Mouse (Mus musculus) adrenal gland, adult 2 months (tissue): ENCODE measurements around the gene Gm20388. TPM values are rescaled to one million over a fixed set of nuclear protein-coding genes. Genes with fewer than 3 reads are reported as not detected.

Experiments
- DNase-seq: peaks from one replicate; pipeline ENCODE4 v3.0.0; 2021
- polyA plus RNA-seq: library from polyadenylated mRNA; depleted of rRNA; stranded (reverse); fragments of >200 nt; gene quantifications from 2 replicates; pipeline ENCODE4 v1.2.3, GENCODE M21; 2012
- total RNA-seq, 2 experiments: library from RNA; stranded (reverse); gene quantifications; 2 replicates each; pipeline ENCODE4 v1.2.3; 2021

The Gm20388 gene
- total and polyA plus RNA-seq, 3 experiments, result 5.9 to 50.1 (median 9.9) TPM

DNA sequence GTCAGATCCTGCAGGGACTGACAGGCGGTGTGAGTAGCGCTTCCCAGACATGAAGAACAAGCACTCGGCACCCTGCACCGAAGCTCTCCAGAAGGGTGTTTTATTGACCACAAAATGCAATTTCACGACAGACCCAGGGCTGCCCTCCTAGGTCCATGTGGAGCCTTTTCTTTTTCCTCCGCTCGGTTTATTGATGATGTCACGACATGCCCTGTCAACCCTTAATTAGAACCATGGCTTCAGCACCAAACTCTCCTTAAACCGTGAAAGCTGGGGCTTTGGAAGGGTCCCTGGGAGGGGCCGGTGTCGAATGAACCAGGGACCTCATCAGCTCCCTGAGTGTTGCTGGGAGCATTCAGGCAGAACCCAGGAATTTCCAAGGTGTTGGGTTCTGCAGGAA, 1340.4 kb downstream of the Gm20388 start:
- no peak for DNase-seq

DNA sequence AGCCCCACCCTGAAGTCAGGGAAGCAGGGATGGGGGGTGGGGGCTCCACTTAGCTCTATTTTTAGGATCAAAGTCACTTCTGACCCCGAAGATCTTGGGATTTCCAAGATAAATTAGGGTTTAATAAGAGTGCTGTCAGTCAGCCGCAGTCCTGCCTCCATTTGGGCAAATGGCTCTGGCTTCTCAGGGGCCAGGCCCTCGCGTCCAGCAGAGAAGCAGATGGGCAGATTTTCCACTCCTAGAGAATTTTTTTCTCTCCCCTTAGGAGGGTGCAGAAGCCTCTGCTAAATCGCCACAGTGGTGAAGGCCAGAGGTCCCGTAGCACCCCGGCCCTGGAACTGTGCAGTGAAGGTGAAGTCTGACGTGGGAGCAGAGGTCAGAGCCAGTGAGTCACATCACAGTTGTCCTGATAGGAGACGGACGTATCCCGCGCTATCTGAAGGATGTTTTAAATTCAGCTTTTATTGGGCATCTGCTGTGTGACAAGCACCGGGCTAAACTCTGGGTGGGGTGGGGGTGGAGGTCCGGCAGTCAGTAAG, 1345.2 kb downstream of the Gm20388 start:
- DNase-seq, result peak; percentile 79

GRCm38 (mm10) chr8:121258126-121258792, 1347.6 kb downstream of the Gm20388 start:
- peak; percentile 70 for DNase-seq

- DNase-seq, result peak; percentile 64
Observed at GRCm38 (mm10) chr8:121262728-121263389, 1352.2 kb downstream of the Gm20388 start.

- no peak for DNase-seq
Observed at GRCm38 (mm10) chr8:121263390-121263775, 1352.7 kb downstream of the Gm20388 start.

- DNase-seq, result no peak
Observed at GRCm38 (mm10) chr8:121264260-121264659, 1353.6 kb downstream of the Gm20388 start.

- no peak for DNase-seq
Observed at GRCm38 (mm10) chr8:121271542-121271941, 1360.9 kb downstream of the Gm20388 start.

DNA sequence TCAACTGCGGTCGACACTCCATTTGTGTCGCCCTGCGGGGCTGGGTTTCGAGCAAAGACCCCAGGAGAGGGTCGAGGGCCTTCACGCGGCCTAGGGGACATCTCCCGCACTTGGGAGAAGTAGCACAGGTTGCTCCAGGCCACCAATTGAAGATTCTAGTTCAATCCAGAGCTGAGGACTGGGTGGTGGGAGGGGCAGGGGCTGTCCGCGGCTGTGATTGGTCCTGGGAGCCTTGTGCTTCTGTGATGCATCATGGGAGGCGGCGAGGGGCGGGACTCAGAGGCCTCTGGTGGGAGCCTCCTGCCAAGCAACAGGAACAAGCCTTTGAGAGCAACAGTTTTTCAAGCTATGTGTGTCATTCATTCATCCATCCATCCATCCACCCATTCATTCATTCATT, 1362.6 kb downstream of the Gm20388 start:
- DNase-seq, result no peak

DNA sequence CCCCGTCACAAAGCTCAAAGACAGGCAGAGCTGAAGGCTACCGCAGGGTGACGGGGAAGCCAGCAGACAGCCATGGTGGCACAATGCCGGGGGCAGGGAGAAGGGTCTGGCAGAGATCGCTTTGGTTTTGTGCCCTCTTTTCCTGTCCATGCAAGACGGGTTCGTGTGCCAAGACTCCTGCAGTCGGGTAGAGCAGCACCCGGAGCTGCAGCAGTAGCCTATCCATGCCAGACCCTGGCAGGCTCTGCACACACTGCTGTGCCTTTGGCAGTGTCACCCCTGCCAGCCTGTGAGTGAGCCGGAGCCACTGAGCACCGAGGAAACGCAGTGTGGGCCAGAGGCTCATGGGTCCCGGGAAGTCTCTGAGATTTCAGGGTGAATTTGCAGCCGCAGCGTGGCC, 1363.0 kb downstream of the Gm20388 start:
- DNase-seq, result no peak

DNA sequence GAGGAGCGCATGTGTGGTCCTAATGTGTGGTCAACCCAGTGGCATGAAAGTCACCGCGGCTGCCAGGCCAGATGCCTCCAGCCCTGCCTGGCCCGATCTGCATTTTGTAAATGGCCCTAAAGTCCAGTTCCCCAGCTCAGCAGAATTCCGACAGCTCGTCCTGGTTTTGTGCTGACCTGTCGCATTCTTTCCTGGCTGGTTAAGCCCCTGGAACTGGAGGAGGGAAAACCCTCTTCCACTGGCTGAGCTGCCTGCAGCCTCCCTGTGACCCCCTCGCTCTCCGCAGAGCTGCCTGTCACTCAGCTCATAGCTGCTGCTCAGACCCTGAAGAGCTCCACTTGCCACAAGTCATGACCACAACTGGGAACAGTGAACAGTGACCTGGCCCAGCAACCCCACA, 1369.8 kb downstream of the Gm20388 start:
- no peak for DNase-seq

DNA sequence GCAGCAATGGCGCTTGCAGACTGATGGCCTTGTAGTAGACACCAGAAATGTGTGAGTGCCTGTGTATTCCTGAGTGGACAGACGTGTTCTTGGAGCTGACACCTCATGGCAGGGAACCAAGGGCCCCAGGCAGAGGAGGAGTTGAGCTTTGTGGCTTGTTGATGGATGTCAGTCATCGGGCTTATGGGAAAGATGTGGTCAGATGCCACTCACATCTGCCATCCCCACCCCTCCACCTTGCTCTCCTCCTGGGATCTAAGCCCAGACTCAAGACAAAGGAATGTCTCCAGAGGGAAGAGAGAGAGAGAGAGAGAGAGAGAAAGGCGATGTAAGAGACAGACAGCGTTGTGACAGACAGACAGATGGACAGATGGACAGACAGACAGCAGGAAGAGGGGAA, 1378.7 kb downstream of the Gm20388 start:
- DNase-seq, result no peak

DNA sequence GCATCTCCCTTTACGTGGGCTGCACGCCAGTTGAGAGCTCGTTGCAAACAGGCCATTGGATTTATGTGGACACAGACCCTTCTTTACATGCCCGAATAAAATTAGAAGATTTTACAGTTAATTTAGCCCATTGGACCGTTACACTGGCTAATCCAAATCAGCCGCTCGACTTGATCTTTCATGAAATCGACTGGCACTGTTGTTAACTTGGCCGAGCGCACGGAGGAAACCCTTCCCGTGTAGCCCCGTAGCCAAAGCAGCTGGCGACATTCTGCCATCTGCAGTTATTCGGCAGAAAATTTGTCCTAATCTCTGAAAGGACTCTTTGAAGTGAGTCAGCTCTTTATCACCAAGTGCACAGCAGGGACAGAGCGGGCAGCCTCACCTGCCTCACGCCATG, 1379.9 kb downstream of the Gm20388 start:
- no peak for DNase-seq

GRCm38 (mm10) chr8:121293418-121293817, 1382.8 kb downstream of the Gm20388 start:
- no peak for DNase-seq

DNA sequence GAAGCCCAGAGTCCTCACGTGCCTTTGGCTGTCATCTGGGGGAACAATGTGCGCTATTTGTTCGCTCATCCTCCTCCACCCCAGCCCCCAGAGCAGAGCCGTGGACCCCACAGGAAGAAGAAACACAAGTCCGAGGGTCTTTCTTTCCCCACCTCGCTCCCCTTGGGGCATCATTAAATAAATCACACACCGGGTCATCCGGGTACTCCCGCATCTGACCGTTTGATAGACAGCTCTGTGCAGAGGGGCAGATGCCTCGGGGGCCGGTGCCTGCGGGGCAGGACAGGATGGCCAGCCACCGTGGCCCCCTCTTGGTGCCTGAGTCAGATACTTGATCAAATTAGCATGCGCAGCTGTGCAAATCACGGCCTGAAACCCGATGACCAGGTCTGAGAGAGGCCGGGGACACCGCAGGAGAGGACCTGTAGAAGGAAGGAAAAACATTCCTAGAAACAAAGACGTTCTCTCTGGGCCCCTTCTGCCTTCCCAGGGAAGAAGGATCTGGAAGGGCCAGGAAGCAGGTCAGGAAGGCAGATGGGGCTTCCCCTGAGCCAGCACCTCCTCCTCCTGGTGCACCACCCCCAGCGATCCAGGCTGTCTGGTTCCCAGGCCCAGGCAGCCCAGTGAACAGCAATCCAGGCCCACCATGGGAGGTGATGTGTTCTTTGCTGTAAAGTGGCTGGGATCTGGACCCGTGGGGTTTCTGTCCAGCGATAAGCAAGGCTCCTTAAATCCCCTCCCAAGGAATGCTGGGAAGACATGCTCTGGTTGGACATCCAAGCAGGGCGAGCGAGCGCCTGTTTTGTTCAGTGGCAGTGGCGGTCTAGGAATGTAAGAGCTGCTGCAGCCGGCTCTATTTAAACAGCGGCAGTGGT, 1383.8 kb downstream of the Gm20388 start:
- no peak for DNase-seq

DNA sequence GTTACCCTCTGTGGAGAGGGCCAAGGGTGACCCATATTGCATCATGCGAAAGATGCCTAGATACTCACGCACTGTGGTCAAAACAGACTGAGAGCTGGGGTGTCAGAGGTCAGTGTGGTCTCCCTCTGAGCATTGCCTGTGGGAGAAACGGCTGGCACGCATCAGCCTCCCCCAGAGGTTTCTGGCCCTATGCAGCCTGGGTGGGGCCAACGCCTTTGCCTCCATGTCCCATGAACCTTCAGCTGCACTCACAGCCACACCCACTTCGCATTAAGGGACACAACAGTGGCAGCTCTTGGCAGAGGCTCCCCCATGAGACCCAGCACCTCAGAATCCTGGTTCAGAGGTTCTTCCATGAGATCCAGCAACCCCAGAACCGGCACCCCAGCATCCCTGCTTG, 1385.4 kb downstream of the Gm20388 start:
- DNase-seq, result no peak

- DNase-seq, result no peak
Observed at GRCm38 (mm10) chr8:121296597-121296996, 1386.0 kb downstream of the Gm20388 start.

- no peak for DNase-seq
Observed at GRCm38 (mm10) chr8:121297299-121297698, 1386.7 kb downstream of the Gm20388 start.

DNA sequence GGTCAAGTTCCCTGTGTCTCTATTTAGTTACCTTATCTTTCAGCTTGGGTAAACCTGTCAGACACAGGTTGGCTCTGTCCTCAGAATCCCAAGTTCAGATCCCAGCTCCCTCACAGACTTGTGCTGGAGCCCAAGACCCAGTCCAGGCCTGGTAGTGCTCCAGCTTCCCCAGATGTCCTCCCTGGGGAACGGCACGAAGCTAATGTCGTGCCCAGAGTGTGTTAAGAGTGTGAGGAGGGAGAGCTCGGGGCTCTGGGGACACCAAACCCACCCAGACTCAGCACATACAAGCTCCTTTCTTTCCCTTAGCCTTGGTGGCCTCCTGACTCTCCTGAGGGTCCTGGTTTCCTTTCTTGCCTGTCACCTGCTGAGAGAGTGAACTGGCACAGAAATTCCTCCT, 1389.4 kb downstream of the Gm20388 start:
- DNase-seq, result no peak

DNA sequence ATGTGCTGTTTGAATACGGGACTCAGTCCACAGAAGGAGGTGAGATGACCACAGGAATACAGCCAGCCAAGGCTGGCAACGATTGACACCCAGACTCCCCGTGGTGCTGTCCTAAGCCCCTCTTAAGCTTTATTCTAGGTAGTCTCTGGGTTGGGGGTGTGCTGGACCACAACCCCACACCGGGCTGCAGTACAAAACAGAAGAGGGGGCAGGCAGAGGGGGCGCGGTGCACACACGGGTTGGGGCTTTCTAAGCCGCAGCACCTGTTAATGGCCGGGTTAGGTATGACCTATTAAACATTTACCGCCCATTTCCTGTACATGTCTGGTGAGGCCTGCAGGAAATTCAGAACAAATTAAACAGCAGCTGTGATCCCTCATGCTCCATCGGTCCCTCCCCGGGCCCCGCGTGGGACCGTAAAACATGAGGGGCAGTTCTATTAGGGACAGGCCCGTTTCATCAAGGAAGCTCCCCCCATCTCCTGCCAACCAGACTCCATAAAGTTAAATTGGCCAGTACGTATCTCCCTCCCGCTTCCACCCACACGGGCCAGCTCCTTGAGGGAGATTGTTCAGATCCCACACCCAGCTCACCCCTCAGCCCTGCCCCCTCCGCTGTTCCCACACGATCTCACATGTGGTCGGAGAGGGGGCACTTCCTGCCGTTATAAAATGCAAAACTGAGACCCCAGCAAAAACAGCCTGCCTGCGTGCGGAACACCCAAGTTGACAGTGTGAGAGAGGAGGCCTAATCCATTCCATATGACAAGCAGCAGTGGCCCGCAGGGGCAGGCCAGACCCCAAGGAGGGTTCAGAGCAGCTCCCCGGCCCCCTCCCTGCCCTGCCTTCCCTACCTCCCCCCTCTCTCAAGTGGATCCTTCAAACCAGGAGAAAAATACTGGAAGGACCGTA, 1390.1 kb downstream of the Gm20388 start:
- DNase-seq, result no peak

DNA sequence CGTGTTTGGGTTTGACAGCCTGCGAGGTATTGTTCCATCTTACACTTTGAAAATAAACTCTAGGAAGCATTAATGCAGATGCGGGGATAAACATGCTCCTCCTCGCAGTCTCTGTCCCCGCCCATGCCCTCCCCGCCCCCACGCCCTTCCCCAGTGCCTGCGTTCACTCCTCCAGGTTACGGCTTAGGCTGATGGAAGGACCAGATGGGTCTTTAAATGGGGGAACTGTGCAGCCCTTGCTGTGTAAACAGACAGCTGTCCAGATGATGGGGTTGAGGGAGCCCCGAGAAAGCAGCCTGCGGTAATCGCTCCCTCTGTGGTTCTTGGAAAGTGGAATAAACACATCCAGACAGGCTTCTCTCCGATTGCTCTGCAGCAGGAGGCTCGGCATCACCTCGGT, 1390.8 kb downstream of the Gm20388 start:
- no peak for DNase-seq

GRCm38 (mm10) chr8:121301978-121302649, 1391.5 kb downstream of the Gm20388 start:
- DNase-seq, result no peak
